Mouse (Mus musculus) spleen, adult 12 weeks (tissue): ENCODE results near the gene Pilrb1.
"Not testable (repeated sequence)": the region's sequence is repeated elsewhere in the genome, so short reads cannot be mapped to it uniquely, and the experiment has no call there.

Experiments used
- DNase-seq: peaks from one replicate; pipeline ENCODE4 v3.0.0; 2022; ENCODE audit warnings: low spot score

The Pilrb1 gene

GRCm38 (mm10) chr5:137857960-137858710 lies at the start of gene Pilrb1:
Pilrb1 (minus strand) TSS chr5:137858106.
- DNase-seq, result not testable (repeated sequence)

- DNase-seq, result no peak
Observed at GRCm38 (mm10) chr5:137897812-137898211, 39.9 kb upstream of the Pilrb1 start.

- no peak for DNase-seq
Observed at GRCm38 (mm10) chr5:137892954-137893353, 35.0 kb upstream of the Pilrb1 start.

- no peak for DNase-seq
Observed at GRCm38 (mm10) chr5:137887666-137888065, 29.8 kb upstream of the Pilrb1 start.

GRCm38 (mm10) chr5:137885894-137886293 lies 28.0 kb upstream of the Pilrb1 start:
- no peak for DNase-seq

GRCm38 (mm10) chr5:137883345-137883744 lies 25.4 kb upstream of the Pilrb1 start:
- DNase-seq, result no peak

GRCm38 (mm10) chr5:137882922-137883321 lies 25.0 kb upstream of the Pilrb1 start:
- DNase-seq, result no peak

- DNase-seq, result no peak
Observed at GRCm38 (mm10) chr5:137877860-137878259, 20.0 kb upstream of the Pilrb1 start.

GRCm38 (mm10) chr5:137875054-137875453 lies 17.1 kb upstream of the Pilrb1 start:
- no peak for DNase-seq

GRCm38 (mm10) chr5:137872381-137872702 lies 14.4 kb upstream of the Pilrb1 start:
- DNase-seq, result not testable (repeated sequence)

GRCm38 (mm10) chr5:137871644-137872380 lies 13.9 kb upstream of the Pilrb1 start, which contains the start of gene Pilrb2:
Pilrb2 (minus strand) TSS chr5:137871815.
- DNase-seq, result not testable (repeated sequence)

- DNase-seq, result not testable (repeated sequence)
Observed at GRCm38 (mm10) chr5:137868600-137868999, 10.7 kb upstream of the Pilrb1 start.

- DNase-seq, result not testable (repeated sequence)
Observed at GRCm38 (mm10) chr5:137864008-137864407, 6.1 kb upstream of the Pilrb1 start.

GRCm38 (mm10) chr5:137856870-137857269 lies 1.0 kb downstream of the Pilrb1 start:
- not testable (repeated sequence) for DNase-seq

- DNase-seq, result not testable (repeated sequence)
Observed at GRCm38 (mm10) chr5:137854907-137855306, 3.0 kb downstream of the Pilrb1 start.

GRCm38 (mm10) chr5:137850313-137850712 lies 7.6 kb downstream of the Pilrb1 start:
- DNase-seq, result not testable (repeated sequence)

GRCm38 (mm10) chr5:137837110-137837509 lies 20.8 kb downstream of the Pilrb1 start:
- DNase-seq, result not testable (repeated sequence)

- DNase-seq, result no peak
Observed at GRCm38 (mm10) chr5:137836611-137837010, 21.3 kb downstream of the Pilrb1 start.

GRCm38 (mm10) chr5:137835966-137836520 lies 21.9 kb downstream of the Pilrb1 start, which contains the start of gene Pilra:
Pilra (minus strand) TSS chr5:137836281.
- DNase-seq, result not testable (repeated sequence)

GRCm38 (mm10) chr5:137833500-137833899 lies 24.4 kb downstream of the Pilrb1 start:
- DNase-seq, result no peak

- no peak for DNase-seq
Observed at GRCm38 (mm10) chr5:137831506-137831905, 26.4 kb downstream of the Pilrb1 start.

- DNase-seq, result no peak
Observed at GRCm38 (mm10) chr5:137831106-137831505, 26.8 kb downstream of the Pilrb1 start.

GRCm38 (mm10) chr5:137830238-137830637 lies 27.7 kb downstream of the Pilrb1 start:
- DNase-seq, result no peak
